Mouse (Mus musculus) gonadal fat pad, adult 2 months (tissue): Measurements from ENCODE around the gene Pdgfd. TPM values are rescaled to one million over a fixed set of nuclear protein-coding genes. Genes with fewer than 3 reads are reported as not detected.
"Not testable (repeated sequence)": the region's sequence is repeated elsewhere in the genome, so short reads cannot be mapped to it uniquely, and the experiment has no call there.

ENCODE experiments used
- DNase-seq: peaks from one replicate; pipeline ENCODE4 v3.0.0-alpha.2; 2012; ENCODE audit warnings: low read depth
- polyA plus RNA-seq: library from polyadenylated mRNA; depleted of rRNA; stranded (reverse); fragments of >200 nt; gene quantifications from 2 replicates; pipeline ENCODE4 v1.2.3, GENCODE M21; 2012; rRNA removed

Pdgfd gene
- 9.0 and 9.6 TPM in 2 replicates for polyA plus RNA-seq

DNA sequence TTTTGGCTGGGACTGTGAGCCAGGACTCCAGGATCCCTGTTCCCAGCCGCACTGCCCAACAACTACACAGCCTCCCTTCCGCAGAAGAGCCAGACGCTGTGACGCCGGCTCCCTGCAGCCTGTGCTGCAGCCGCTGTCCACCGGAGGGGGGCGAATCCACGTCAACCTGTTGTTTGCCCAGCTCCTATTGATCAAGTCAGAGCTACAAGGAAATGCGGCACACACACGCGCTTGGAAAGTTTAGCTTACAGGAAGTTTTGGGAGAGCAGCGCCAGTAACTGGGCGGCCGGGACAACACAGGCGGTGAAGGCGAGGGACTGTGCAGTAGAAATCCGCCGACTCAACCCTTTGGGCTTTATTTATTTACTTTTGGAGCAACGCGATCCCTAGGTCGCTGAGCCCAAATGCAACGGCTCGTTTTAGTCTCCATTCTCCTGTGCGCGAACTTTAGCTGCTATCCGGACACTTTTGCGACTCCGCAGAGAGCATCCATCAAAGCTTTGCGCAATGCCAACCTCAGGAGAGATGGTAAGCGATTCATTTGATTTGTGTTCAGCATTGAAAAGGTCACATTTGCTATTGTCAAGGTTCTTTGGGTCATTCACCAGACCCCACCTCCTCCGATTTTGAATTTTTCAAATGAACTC lies at the start of gene Pdgfd:
Gene Pdgfd (plus strand): TSS at position 194 of the 647 bp plus-strand sequence.
- DNase-seq: no peak

DNA sequence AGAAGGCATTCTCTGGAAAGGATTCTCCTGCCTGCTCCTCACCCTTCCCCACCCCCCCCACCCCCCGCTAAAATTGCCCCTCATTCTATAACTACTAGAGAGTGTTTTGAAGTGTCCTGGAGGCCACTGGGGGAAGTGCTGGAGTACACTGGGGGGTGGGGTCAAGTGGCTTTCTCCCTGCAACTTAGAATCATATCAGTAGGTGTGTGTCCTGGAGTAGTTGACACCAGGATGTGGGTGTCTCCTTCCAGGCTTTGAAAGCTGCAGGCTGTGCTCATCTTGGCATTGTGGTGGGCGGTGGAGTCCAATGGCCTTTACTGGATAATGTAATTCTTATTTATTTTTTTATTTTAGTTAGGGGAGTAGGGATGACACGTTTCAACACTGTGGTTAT lies 651 bp downstream of the Pdgfd start:
- no peak for DNase-seq

DNA sequence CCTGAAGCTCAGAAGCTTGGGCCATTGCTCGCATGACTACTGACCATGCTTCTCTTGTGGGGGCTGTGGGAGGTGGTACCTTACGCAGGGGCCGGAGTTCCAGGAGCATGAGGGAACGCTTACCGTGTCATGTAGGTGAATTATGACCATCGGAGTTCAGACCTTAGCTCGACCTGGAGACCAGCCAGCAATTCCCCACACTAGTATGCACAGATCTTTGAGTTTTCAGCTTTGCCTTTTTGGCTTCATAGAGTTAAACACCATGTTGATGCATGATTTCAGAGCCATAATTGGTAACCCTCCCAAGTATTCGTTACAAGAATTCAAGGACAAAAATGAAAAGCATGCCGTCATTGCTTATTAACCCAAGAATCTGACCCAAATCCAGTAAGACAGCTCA lies 2.6 kb downstream of the Pdgfd start:
- DNase-seq: no peak

DNA sequence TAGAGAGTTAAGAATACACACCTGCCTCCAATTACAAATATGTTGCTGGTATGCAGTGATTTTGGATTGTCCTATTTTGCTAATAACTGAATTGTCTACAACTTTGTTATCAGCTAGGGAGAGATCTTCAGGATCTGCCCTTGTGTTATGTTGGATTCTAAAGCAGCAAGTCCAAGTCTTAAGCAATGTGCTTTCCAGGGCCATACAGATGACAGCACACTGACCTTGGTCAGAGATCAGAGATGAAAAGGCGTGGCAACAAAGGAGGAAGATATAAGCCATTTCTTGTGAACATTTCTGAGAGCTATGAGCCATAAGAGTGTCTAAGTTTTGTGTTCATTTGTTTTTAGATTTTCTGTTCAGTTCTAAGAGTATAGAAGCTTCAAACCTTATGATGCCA lies 4.9 kb downstream of the Pdgfd start:
- DNase-seq: no peak

DNA sequence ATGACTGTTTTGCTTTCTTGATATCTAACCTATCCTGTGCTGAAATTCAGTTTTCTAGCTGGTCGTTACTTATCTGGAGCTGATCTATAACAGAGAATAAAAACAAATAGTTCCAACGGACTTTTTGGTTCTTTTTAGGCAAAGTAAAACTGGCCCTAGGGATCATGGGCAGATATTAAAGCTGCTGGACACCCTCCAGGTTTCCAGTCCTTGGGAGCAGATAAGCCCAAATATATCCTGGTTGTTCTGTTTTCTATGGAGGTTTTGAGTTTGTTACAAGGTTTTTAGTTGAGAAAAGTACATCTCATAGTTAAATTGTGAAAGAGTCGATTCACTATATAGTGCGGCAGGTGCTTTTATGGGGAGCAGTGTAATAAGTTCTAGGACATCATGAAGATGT lies 7.3 kb downstream of the Pdgfd start:
- no peak for DNase-seq

DNA sequence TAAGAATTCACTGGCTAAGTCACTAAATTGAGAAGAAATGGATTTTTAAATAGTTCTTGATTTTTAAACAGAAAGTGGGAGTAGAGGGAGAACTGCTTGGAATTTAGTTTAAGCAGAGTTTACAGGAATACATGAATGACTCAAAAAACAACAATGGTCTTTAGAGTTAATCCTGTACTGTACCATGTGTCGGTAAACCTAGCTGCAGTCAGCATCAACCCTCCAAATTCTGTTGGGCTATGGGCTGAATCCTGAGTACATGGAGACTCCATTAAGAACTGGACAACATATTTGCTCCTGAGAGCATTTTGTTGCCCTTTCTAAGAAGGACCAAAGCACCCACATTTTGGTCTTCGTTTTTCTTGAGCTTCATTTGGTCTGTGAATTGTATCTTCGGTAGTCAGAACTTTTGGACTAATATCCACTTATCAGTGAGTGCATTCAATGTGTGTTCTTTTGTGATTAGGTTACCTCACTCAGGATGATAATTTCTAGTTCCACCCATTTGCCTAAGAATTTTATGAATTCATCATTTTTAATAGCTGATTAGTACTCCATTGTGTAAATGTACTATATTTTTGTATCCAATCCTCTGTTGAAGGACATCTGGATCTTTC lies 14.0 kb downstream of the Pdgfd start:
- no peak for DNase-seq

DNA sequence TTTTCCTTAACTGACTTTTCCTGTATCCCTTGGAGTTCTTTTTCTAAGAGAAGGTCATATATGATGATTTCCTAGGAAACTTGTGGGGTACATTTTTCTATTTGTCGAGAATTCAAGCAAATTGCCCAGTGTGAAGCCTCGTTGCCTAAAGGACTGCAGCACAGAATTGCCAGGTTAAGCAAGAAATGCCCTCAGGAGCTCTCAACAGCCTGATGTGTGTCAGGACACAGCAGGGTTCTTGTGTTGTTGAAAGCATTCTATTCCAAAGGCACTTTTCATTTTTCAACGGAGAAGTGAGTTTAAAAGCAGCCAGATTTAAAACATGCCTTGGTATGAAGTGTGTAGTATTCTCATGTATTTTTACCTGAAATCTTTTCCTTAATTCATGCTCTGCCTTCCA lies 19.6 kb downstream of the Pdgfd start:
- DNase-seq: no peak

DNA sequence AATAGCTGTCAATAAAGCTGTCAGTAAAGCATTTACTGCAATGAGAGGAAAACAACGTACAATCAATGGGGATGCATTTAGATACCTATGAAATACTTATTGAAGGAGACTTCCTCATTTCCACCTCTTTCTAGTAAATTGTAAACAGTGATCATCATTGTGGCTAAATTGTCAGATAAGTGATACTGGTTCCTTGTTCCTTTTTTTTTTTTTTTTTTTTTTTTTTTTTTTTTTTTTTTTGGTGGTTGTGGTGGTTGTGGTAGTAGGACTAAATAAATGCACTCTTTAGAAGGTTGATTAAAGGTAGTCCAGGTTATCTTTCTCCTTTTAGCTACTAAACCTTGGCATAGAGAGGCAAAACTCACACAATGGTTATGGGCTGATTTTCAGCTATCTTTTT lies 25.0 kb downstream of the Pdgfd start:
- DNase-seq: no peak

DNA sequence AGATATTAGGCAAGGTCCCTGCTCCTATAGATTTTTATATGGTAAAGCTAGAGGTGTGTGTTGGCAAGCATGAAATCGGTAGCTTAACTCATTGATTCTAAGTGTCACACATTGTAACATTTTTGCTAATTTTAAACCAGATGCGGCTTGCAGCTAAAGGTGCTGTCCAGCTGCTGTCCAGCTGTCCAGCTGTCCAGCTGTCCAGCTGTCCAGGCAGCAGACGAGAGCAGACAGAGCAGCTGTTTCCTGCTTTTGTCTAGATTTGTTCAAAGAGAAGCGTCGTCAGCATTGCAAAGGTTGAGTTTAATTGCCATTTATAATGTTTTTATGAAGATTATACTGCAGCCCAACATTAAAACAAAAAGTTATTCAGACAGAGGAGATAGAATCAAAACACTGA lies 44.5 kb downstream of the Pdgfd start:
- no peak for DNase-seq

DNA sequence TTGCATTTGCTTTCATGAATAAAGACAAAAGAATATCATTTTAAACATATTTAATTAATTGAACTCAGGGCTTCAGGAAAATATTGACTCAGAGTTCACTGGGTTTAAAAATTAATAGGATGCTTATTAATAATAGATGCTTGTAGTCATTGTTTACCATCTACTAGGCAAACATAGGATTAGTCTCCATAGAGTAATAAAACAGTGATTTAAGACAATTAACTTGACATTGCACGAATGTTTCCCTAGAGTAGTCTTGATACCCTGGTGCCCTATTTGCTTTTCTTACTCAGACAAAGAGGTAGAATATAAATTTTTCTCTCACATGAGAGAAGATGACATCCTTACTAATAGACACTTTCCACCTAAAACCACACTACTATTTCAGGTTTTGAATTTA lies 49.1 kb downstream of the Pdgfd start:
- DNase-seq: no peak

DNA sequence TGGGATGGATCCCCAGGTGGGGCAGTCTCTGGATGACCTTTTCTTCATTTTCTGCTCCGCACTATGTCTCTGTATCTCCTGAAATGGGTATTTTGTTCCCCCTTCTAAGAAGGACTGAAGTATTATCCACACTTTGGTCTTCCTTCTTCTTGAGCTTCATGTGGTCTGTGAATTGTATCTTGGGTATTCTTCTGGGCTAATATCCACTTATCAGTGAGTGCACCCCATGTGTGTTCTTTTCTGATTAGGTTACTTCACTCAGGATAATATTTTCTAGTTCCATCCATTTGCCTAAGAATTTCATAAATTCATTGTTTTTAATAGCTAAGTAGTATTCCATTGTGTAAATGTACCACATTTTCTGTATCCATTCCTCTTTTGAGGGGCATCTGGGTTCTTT lies 67.6 kb downstream of the Pdgfd start:
- not testable (repeated sequence) for DNase-seq

DNA sequence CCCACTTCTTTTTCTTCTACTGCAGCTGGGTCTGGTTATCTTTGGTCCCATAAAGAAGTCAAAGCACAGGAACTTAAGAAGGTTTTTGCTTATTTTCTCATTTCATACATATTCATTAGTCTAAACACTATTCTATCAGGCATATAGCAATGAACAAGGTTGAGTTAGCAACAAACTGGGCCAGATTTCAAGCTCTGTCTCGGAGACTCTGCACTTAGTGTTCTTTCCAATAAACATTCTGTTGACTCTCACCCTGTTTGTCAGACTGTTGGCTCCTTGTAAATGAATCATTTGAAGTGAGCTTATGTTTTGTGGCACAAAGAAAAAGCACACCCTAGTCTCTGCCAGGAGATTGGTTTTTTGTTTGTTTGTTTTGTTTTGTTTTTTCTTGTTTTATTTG lies 81.9 kb downstream of the Pdgfd start:
- DNase-seq: no peak

DNA sequence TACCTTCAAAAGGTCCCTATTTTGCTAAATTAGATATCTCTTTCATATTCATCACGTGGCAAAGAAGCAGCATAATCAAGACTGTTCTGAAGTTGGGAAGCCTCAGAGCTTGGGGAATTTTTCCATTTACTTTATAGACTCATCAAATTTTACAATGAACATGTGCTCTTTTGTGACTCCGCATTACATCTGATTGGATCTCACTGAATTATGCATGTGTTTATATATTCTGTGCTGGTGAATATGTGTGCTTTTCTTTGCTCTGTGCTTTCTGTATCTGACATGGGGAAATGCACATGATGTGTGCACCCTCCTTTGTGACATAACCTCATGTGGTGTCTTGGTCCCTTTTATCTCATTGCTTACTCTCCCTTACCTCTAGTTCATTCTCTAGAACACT lies 83.6 kb downstream of the Pdgfd start:
- no peak for DNase-seq

DNA sequence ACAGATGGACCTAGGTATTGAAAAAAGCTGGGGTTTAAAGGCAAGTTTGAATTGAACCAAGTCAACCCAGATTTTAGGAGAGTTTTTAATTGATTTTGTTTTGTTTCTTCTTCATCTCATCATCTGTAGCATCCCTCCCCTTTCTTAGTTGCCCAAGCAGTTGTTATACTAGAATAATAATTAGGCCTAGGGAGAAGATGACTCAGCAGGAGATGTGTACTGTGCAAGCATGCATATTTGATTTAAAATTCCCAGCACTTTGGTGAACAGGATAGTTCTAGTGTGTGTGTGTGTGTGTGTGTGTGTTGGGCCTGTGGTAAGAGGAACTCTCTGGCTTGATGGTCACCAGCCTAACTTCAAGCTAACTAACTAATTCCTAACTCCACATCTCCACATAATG lies 88.7 kb downstream of the Pdgfd start:
- no peak for DNase-seq

DNA sequence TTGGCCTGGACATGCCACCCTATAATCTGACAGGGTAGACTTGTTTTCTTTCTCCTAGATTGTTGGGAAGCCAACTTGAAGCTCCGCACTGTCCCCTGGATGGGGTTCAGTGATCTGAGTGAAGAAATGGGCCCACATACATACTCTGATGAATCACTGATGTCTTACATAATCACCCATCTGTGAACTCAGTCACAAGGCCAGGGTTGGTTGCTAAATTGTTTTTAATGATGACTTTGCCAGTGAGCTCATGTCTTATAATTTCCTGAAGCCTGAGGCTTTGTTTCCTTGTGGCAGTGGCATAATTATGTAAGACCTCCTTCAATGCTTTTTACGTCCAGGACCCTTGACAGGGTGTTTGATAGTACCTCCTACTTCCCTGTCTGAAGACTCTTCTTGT lies 96.4 kb downstream of the Pdgfd start:
- peak; percentile 14 for DNase-seq

DNA sequence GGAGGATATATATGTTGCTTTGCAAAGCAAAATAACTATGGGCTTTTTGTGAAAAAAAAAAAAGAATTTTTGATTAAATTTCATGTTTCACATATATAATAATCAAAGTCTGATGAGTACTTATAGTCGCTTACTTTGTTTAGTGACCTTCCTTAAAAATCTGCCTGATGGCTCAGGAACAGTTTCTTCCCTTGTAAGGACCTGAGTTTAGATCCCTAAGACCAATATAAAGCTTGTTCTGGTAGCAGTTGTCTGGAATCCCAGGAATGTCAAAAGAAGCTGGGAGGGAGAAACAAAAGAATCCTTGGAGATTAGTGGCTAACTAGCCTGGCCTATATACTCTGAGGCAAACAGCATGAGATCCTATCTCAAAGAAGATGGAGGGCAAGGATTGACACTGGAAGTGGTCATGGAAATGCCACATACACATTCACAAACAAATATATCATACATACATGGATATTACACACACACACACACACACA lies 101.5 kb downstream of the Pdgfd start, which contains the start of gene Ddi1:
Gene Ddi1 (minus strand): TSS at position 51 of the 485 bp plus-strand sequence.
- no peak for DNase-seq

DNA sequence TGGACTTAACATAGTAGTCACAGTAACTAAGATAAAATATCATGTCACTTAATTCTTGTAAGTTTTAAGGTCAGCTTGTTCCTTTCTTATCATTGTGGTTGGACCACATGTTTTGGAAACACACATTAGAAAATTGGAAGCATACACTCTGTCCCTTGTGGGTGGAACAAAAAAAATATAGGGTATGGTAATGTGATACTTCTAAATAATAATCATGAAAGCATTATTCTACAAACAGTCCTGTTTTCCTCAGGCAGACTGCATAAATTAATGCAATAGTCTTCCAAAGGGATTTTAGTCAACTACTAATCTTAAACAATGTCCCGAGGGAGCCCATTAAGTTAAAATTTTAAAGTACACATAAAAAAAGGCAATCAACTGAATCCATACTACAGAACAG lies 108.0 kb downstream of the Pdgfd start:
- DNase-seq: no peak

DNA sequence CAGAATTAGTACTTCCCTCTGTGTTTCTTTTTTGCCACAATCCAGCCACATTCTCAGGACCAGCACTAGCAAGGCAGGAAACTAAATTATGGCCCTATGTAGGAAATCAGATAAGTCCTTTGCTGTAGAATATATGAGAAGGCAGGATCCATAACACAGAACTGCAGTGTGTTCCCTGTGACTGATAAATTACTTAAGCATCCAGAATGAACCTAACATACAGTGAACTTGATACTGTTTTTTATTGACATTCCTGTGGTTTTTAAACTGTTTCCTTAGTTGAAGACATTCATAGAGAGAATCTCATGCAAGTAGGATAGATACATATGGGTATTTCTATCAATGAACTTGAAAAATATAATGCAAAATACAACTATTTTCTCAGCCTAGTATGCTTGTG lies 109.1 kb downstream of the Pdgfd start:
- DNase-seq: no peak

DNA sequence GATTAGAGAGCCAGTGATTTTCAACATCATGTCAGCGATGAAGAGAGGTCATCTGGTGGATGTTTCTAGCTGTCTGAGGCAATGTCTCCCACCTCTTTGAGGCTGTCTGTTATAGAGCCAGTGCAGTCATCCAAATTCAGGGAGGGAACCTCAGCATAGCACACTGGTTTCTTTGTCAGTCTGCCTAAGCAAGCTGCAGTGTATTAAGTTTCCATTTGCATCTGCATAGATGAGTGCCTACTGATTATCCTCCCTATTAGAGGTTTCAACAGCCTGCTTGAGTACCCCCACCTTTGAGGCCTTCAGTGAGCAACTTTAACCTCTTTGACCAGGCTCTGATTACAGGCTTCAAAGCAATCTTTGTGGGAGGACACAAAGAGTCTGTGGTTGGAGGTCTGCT lies 118.4 kb downstream of the Pdgfd start:
- no peak for DNase-seq

DNA sequence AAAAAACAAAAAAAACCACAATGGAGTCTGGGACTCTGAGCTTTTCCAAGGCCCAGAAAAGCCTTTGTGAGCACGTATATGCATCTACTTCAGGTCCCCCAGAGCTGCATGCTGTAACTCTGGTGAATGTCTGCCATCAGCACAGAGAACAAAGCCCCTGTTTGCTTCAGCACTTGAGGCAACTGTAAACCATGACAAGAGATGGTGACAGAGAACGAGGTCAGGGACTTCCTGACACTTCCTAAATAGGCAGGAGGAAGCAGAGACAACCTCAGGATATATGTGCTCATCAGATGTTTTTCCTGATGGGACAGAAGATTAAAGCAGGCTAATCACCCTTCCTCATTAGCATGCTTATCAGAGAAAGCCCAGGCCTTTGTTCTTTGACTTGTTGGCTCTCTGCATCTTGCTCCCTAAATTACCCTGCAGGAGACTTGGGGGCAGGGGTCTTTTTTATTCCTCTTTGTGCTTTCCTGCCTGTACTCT lies 120.9 kb downstream of the Pdgfd start:
- DNase-seq: no peak

DNA sequence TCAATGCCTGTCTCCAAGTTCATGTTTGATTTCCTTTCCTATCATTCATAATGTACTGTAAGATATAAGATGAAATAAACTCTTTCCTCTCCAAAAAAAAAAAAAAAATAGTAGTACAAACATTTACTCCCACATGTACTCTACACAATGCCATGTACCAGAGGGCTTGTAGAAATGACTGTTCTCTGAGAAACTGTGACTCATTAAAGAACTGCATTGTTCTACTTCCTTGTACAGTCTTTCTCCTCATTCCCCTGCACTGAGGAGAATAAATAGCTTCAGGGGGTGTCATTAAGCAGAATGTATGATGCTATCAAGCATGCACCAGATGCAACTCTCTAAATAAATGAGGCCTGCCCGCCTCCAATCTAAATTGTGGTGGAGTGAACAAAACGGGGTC lies 130.2 kb downstream of the Pdgfd start:
- DNase-seq: peak; percentile 17

DNA sequence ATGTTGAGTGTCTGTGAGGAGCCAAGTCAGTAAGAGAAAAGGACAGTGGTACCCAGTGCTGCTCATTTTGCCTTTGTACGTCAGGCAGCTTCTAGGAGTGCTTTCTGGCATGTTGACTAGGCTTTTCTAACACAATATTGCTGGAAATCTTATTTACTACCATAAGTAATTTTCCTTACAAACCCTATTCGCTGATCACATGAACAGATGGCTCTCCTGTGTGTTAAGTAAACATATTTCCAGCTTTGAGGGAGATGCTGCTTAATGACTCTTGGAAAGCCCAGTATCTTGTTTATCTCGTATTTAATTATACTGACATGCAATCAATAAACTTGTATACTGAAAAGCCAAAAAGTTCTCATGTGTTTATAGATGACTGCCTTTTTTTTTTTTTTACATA lies 133.7 kb downstream of the Pdgfd start:
- DNase-seq: no peak

DNA sequence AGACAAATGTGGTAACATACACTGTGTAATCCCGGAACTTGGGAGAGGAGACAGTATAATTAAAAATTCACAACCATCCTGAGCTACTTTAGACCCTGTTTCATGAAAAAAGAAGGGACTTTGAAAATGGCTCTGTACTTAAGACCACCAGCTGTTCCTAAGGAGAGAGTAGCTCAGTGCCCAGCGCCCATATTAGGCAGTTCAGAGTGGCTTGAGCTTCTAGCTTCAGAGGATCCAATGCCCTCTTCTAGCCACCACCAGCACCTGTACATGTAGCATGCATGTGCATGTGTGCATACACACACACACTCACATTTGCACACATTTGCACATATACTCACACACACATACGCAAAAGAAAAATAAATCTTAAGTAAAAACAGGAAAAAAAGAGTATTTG lies 136.2 kb downstream of the Pdgfd start:
- no peak for DNase-seq

DNA sequence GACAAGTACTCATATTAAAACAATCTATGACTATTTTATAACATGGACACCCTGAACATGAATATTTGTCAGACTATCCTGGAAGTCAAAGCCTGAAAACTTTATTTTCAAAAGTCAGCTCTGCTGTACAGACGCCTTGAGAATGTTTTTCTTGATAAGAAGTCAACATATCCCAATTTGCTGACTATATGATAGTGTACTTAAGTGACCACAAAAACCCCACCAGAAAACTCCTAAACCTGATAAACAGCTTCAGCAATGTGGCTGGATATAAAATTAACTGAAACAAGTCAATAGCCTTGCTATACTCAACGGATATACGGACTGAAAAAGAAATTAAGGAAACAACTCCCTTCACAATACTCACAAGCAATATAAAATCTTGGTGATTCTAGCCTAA lies 137.5 kb downstream of the Pdgfd start:
- DNase-seq: no peak
